Mouse (Mus musculus) urinary bladder, adult 2 months (tissue): Measurements from ENCODE around the gene Nme2. TPM values are rescaled to one million over a fixed set of nuclear protein-coding genes. Genes with fewer than 3 reads are reported as not detected.
A peak's percentile ranks its signal among the peaks of the same experiment; 100 is the strongest.
"Not testable (repeated sequence)": the region's sequence is repeated elsewhere in the genome, so short reads cannot be mapped to it uniquely, and the experiment has no call there.

Experiments used
- DNase-seq: peaks from one replicate; pipeline ENCODE4 v3.0.0; 2022; ENCODE audit warnings: low spot score
- polyA plus RNA-seq: library from polyadenylated mRNA; depleted of rRNA; stranded (reverse); fragments of >200 nt; gene quantifications from 2 replicates; pipeline ENCODE4 v1.2.3, GENCODE M21; 2012

Nme2 gene
- polyA plus RNA-seq, 1 experiment: 211 TPM

DNA sequence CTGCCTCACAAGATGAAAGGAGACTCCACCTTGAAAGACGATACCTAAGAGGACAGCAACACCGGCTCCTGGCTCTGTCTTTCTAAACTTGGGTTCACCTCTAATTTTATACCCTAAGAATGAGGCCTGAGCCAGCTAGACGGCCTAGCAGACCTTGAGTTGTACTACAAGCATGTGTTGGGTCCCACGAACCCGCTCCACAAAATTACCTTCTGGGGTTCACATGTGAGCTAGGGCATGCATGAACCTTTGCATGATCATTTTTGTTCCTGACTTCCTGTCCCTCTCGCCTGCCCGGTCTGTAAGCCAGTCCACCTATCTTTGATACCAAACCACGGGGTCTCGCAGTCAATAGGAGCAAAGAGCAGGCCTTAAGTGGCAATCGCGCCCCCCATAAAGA lies 11.3 kb upstream of the Nme2 start:
- no peak for DNase-seq

DNA sequence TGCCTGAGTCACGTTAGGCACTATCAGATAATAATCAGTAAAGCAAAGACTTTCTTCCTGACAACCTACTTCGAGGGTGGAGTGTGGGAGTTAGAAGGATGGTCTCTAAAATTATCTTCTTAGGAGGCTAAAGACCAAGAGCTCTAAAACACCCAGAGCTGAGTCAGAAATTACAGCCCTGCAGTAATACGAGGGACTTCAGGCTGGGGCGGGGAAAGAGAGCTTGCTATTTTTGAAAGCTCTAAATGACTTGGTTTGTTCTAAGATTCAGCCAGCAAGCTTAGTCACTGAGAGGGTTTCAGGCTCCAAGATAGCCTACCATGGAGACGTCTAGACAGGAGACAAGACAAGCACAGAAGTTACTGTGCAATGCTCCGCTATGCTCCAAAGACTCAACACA lies 9.3 kb upstream of the Nme2 start:
- DNase-seq: no peak

DNA sequence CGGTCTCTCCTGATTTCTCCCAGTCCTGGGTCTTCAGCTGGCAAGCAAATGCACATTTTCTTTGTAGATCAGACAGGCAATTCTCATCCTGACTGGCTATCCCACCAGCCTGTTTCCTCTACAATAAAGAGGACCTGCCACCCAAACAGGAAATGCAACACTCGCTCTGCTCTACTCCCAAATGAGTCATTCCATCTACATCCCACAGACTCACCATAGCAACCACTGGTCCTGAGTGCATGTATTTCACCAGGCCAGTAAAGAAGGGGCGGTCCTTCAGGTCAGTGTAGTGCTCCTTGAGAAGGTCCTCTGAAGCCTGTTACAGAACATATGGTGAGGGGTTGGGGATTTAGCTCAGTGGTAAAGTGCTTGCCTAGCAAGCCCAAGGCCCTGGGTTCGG lies 7.0 kb upstream of the Nme2 start:
- DNase-seq: no peak

DNA sequence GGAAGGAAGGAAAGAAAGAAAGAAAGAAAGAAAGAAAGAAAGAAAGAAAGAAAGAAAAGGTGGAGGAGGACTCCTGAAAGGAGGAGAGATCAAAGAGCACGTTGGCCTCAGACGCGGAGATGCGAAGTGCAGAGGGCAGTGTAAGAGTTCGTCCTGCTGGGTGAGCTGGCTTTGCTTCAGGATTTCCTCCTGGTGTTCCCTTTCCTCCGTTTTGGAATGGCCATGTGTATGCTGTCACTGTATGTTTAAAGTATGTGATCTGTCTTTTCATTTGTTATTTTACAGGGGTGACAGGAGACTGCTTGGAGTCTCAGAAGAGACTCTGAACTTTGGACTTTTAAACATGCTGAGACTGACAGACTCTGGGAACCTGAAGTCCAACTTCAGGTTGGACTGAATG lies 5.4 kb upstream of the Nme2 start:
- DNase-seq: no peak

DNA sequence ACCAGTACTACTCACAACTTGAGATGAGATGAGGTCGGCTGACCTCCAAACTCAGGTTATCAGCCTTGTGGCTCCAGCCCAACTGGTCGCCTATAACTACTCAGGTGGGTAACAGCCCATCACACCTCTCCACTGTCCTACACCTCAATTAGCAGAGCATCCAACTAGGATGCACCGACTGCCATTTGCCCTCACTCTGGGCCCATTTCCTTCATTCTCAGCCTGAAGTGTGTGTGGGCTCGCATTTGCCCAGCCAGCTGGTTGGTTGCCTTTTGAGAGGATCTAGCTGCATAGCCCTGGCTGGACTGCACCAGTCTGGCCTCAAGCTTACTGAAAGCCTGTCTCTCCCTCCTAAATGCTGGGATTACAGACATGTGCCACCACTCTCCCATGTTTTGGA lies 1.7 kb upstream of the Nme2 start:
- DNase-seq: no peak

DNA sequence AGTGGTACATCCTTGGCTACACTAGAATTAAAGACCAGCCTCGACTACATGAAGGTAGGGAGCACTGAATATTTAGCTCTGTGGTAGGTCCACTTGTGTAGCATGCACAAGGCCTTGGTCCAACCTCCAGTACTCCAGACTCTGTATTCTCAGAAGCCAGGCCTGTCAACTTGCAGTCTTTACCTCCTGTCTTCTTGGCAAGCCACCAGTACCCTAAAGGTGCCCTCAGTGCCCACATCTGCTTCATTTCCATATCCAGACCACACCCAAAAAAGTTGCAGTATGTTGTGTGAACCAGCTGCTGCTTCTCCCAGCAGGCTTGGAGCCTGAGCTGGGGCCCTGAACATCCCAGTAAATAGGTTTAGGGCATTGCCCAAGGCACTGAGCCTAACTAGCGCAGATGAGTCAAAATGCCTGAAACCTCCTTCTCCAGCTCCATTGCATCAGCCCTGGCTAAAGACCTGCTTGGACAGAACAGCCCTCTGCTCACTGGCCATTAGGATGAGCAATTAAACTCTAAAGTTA lies 1.0 kb upstream of the Nme2 start:
- DNase-seq: no peak

DNA sequence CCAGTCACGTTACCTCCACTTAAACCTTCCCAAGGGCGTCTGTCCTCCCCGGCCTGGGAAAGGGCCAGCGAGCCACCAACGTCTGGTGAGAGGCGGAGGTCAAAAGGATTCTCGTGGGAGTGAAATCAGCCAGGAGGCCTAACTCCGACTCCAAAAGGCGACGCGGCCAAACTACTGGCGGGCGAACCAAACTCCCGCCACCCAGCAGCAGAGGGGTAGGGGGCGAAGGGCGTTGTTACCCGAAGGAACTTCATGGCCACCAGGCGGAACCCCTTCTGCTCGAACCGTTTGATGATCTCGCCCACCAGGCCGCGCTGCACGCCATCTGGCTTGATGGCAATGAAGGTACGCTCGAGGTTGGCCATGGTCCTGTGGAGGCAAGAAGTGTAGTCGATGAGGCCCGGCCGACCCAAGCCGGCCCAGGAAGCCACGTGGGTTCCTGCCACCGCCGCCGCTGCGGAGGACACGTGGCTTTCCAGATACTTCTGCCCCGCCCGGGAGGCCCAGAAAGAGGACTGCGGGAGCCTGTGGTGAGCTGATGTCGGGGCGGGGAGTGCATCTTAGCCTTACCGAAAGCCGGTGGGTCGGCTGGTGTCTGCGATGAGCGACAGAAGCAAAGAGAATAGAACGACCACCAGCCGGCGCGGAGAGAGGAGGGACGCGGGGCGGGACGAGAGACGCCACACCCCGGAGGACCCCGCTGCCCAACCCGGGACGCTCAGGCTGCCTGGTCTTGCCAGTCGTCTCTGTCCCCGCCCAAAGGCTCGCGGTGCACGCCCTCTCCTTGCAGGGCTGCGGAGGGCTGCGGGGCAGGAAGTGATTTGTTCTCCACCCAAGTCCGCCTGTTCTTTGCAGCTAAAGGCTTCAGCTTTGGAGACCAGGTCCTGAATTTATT lies 556 bp downstream of the Nme2 start:
- peak; percentile 86 for DNase-seq

DNA sequence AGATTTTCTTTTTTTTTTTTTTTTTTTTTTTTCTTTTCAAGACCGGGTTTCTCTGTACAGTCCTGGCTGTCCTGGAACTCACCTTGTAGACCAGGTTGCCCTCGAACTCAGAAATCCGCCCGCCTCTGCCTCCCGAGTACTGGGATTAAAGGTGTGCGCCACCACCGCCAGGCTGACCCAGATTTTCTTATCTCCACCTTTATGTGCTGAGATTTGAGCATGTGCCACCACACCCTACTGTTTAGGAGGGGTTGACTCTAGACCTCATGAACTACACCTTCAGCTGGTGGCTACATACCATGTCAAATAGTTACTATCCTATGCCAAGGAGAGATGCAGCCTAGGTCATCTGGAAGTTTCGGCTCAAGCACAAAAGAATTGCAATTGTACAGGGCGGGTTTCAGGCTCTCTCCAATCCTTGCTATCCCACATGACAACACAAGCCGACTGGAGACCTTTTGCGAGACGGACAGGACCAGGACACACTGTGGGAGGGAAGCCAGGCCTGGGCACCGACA lies 1.3 kb downstream of the Nme2 start:
- DNase-seq: no peak

DNA sequence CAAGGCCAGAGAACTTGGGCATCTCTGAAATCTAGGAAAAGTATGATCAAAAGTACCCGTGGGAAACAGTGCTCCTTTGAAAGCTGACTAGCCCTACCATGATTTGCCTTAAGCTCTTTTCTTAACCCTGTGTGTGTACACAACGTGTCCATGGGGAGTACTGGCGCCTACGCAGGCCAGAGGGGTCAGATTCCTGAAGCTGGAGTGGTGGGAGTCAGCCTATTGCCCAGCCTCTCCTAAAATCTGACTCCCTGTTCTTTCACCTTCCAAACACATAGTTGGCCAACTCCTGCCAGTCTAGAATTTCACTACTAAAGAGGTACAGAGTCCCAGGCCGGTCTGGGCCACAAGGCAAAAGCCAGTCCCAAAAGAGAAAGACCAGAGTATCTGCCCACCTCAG lies 3.7 kb downstream of the Nme2 start:
- DNase-seq: no peak

- no peak for DNase-seq
Observed at GRCm38 (mm10) chr11:93950045-93950444, 6.0 kb downstream of the Nme2 start.

DNA sequence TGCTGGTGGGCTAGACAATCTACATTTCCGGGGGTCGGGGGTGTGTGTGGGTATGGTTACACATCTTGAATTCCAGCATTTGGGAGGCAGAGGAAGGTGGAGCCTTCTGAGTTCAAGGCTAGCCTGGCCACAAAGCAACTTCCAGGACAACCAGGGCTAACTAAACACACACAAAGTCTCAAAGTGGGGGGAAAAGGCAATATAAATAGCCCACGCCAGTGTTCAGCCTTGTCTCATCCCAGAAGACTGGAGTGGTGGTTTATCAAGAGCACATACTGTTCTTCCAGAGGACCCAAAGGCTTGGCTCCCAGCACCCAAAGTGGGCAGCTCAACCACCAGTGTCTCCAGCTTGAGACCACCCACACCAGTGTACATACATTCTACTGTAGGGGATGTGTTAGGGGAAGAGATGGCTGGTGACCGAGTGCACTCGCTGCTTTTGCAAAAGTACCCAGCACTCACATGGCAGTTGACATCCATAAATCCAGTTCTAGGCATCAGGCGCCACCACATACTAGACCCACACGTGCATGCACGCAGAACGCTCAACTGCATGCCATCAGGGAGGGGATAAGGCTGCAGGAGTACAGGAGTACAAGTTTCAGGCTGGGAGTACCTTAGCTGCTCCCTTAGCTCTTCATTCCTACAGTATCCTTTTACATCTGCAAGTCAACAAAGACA lies 7.0 kb downstream of the Nme2 start:
- no peak for DNase-seq

DNA sequence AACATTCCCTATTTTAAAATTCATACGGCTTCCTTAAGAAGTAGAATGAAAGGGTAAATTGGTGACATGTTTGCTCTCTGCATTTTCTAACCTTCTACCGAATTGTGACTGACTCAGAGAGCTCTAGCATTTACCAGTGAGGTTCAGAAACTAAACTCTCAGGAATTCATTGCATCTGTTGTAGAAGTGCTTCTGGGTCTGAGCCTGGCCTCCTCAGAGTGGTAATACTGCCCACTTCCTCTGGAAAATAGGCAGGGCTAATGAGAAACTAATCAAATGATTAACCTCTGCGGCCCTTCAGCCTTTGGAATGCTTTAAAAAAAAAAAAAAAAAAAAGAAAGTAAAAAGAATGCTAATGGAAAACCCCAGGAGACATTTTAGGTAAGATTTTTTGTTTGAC lies 11.1 kb downstream of the Nme2 start:
- no peak for DNase-seq

GRCm38 (mm10) chr11:93940906-93941305 lies 15.2 kb downstream of the Nme2 start:
- DNase-seq: no peak

- DNase-seq: no peak
Observed at GRCm38 (mm10) chr11:93929106-93929505, 27.0 kb downstream of the Nme2 start.

DNA sequence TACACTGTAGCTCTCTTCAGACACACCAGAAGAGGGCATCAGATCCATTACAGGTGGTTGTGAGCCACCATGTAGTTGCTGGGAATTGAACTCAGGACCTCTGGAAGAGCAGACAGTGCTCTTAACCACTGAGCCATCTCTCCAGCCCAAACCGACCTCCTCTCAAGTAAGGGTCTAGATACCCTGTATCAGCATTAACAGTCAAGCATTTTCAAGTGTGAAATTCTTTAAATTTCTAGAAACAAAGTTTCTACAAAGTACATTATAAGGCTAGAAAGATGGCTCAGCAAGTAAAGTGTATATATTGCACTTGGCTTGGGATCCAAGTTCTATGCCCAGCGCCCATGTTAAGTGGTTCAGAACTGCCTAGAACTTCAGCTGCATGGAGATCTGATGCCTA lies 41.0 kb downstream of the Nme2 start:
- DNase-seq: not testable (repeated sequence)

GRCm38 (mm10) chr11:93911603-93912002 lies 44.5 kb downstream of the Nme2 start:
- no peak for DNase-seq

- DNase-seq: no peak
Observed at GRCm38 (mm10) chr11:93908829-93909228, 47.2 kb downstream of the Nme2 start.

DNA sequence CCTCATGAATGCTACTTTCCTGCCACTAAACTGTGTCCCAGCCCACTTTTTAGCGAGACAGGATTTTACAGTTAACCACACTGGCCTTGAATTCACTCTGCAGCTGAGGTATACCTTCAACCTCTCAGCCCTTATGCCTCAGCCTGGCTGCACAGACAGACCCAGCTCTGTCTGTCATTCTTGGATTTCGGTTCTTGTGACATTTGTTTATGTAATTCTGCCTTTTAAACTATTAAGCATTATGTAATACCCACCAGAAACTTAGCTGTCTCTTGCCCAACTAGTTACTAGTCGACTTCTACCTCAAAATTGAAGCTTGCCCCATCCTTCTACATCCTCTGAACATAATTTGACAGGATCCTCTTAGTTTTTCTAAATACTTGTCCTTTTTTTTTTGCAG lies 48.2 kb downstream of the Nme2 start:
- no peak for DNase-seq

DNA sequence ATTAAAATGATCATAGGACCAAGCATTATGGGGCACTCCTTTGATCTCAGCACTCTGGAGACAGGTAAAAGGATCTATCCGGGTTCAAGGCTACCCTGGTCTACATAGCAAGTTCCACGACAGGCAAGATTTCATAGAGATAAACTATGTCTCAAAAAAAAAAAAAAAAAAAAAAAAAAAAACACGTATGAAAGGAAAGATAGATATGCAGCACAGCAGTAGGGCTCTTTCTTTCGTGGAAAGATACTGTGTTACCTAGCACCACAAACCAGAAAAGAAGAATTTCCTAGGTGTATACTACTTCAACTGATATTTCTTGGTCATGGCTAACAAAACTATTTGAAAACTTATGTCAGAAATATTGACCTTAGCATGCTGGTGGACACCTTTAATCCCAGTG lies 49.2 kb downstream of the Nme2 start:
- DNase-seq: no peak
